Mouse (Mus musculus) hindbrain, embryonic 15.5 days (tissue): ENCODE data around the gene Foxn1. TPM values are rescaled to one million over a fixed set of nuclear protein-coding genes. Genes with fewer than 3 reads are reported as not detected.

Experiments
- ATAC-seq: fragments of 200-750 bp; cut with Nextera tagmentation; 2 replicates; pipeline ENCODE4 v1.8.0; 2017; ENCODE audit warnings: low read depth, moderate number of reproducible peaks, moderate TSS enrichment; ENCODE audit not compliant: low FRiP score
- H3K27ac ChIP-seq: fragments of 300-500 bp; sonication (generic); replicated peaks from 2 replicates; pipeline ENCODE4 v1.5.1; 2015; ENCODE audit warnings: mild to moderate bottlenecking, inconsistent platforms
- H3K27me3 ChIP-seq: fragments of 300-500 bp; sonication (generic); 2 replicates; pipeline ENCODE4 v1.6.1; 2015; ENCODE audit warnings: control low read depth, inconsistent platforms
- H3K36me3 ChIP-seq: fragments of 300-500 bp; sonication (generic); 2 replicates; pipeline ENCODE4 v1.6.1; 2015; ENCODE audit warnings: control low read depth, inconsistent platforms
- H3K4me1 ChIP-seq: fragments of 300-500 bp; sonication (generic); replicated peaks from 2 replicates; pipeline ENCODE4 v1.6.1; 2015; ENCODE audit warnings: control low read depth, inconsistent platforms
- H3K4me2 ChIP-seq: fragments of 300-500 bp; sonication (generic); 2 replicates; pipeline ENCODE4 v1.6.1; 2015; ENCODE audit warnings: moderate library complexity, mild to moderate bottlenecking, inconsistent platforms
- H3K4me3 ChIP-seq: fragments of 300-500 bp; sonication (generic); 2 replicates; pipeline ENCODE4 v1.5.1; 2015; ENCODE audit warnings: mild to moderate bottlenecking, inconsistent platforms
- H3K9ac ChIP-seq: fragments of 300-500 bp; sonication (generic); 2 replicates; pipeline ENCODE4 v1.6.1; 2015; ENCODE audit warnings: inconsistent platforms
- H3K9me3 ChIP-seq: fragments of 300-500 bp; sonication (generic); 2 replicates; pipeline ENCODE4 v1.6.1; 2016; ENCODE audit warnings: control low read depth, inconsistent platforms
- WGBS: fragments of 180-500 bp; shearing (Covaris S2); methylation state at CpG from one replicate; pipeline ENCODE4 v1.1.7; 2015; 5-methylcytosine and 5-hydroxymethylcytosine counted together
- polyA plus RNA-seq: library from polyadenylated mRNA; unstranded; fragments of >200 nt; fragmentation: Nextera tagmentation; extraction: Ambion mirVana; gene quantifications from 2 replicates; pipeline ENCODE4 v1.2.1, GENCODE M21; 2015

Gene Foxn1
- polyA plus RNA-seq, 1 experiment from 2014 or later = not detected

GRCm38 (mm10) chr11:78397397-78397796 is 11.0 kb upstream of the Foxn1 start:
- Histone ChIP-seq H3K36me3 (no peaks in the 10 kb centered on the region), H3K27ac (no peak overlapping the region), H3K9ac (0 out of 2 replicates have a peak overlapping the region, but pooled peaks have one; percentile 16), H3K9me3 (no peaks in the 10 kb centered on the region), H3K27me3 (0 out of 2 replicates have a peak, but pooled peaks cover 4% of the 10 kb centered on the region), H3K4me1 (peaks cover 8% of the 10 kb centered on the region), H3K4me2 (peak overlapping the region; percentile 49), H3K4me3 (no peak overlapping the region)
- 7% methylated on average over 18 of the region's 18 CpGs for WGBS
- ATAC-seq = peak; percentile 57

DNA sequence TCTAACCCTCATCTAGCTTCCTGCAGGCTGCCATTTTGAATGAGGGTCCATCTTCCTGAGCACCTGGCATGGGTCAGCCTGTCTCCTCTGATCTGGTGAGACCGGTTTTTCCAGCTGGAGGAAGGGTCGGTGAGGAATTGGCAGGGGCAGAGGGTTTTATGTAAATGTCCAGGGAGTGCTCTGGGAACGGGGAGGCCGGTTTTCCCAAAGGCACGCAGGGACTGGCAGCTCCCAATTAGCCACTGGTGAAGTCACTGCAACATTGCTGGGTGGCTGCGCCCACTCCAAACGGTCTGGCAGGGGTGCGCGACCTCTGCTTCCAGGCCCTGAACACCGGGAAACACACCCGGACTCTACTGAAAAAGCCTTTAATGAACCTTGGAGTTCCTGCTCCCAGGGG is 10.6 kb upstream of the Foxn1 start:
- H3K9ac ChIP-seq = 0 out of 2 replicates have a peak overlapping the region, but pooled peaks have one; percentile 16
- ATAC-seq = no peak
- H3K27me3 ChIP-seq = 0 out of 2 replicates have a peak, but pooled peaks cover 4% of the 10 kb centered on the region
- no peaks in the 10 kb centered on the region for H3K9me3 ChIP-seq
- 31% methylated on average over 11 of the region's 11 CpGs for whole genome bisulfite sequencing
- H3K4me2 ChIP-seq = peak overlapping the region; percentile 49
- no peaks in the 10 kb centered on the region for H3K36me3 ChIP-seq
- peaks cover 8% of the 10 kb centered on the region for H3K4me1 ChIP-seq
- H3K4me3 ChIP-seq = no peak overlapping the region
- H3K27ac ChIP-seq = no peak overlapping the region

DNA sequence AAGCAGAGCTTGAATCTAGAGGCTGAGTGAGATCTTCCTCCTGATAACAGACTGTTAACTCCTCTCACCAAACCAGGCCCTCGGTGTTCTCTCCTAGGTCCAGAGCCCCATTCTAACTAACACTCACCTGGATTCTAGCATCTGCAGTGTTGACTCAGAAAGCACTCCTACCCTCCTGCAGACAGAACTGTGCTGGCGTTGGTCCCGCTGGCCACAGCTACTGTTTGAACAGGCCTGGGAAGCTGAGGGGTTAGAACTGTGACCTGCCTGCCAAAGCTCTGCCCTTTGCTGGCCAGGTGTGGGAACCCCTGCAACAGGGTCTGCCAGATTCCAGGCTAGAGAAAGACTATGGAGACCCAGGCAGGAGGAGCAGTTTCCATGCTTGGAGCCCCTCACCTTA is 6.4 kb upstream of the Foxn1 start:
- no peak overlapping the region for H3K9ac ChIP-seq
- no peaks in the 10 kb centered on the region for H3K36me3 ChIP-seq
- H3K4me2 ChIP-seq = no peak overlapping the region
- H3K4me3 ChIP-seq = no peak overlapping the region
- 83% methylated on average over 3 of the region's 3 CpGs for WGBS
- no peak overlapping the region for H3K27ac ChIP-seq
- no peaks in the 10 kb centered on the region for H3K27me3 ChIP-seq
- peaks cover 8% of the 10 kb centered on the region for H3K4me1 ChIP-seq
- no peaks in the 10 kb centered on the region for H3K9me3 ChIP-seq
- no peak for ATAC-seq

- 90% methylated on average over 10 of the region's 10 CpGs for WGBS
- H3K27ac ChIP-seq = no peak overlapping the region
- no peaks in the 10 kb centered on the region for H3K9me3 ChIP-seq
Observed at GRCm38 (mm10) chr11:78385776-78386175, 582 bp downstream of the Foxn1 start.

DNA sequence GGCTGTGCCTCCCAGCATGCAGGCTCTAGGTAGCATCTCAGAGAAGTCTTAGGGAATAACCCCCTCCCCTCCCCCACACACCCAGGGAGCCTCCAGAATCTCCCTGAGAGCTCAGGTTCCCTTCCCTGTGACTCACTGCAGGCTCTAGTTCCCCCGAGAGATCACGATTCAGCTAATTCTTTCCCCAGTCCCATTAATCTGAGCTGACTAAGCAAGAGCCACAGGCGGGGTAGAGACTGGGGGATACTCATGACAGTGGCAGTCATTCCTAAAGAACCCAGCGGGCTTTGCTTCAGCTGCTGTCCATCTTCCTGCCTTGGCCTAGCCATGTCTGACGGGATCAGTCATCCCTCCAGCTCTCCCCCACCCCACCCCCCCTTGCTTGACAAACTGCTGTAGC is 3.7 kb downstream of the Foxn1 start:
- Histone ChIP-seq H3K9ac (no peak overlapping the region), H3K4me1 (no peaks in the 10 kb centered on the region), H3K27ac (no peak overlapping the region), H3K4me2 (no peak overlapping the region), H3K4me3 (no peak overlapping the region), H3K27me3 (no peaks in the 10 kb centered on the region), H3K36me3 (no peaks in the 10 kb centered on the region), H3K9me3 (no peaks in the 10 kb centered on the region)
- no peak for ATAC-seq
- WGBS = 32% methylated on average over 5 of the region's 5 CpGs

More at GRCm38 (mm10) chr11:78385776-78386175, 582 bp downstream of the Foxn1 start:
- Histone ChIP-seq H3K27me3 (no peaks in the 10 kb centered on the region), H3K4me3 (no peak overlapping the region), H3K36me3 (no peaks in the 10 kb centered on the region), H3K4me2 (no peak overlapping the region), H3K4me1 (no peaks in the 10 kb centered on the region), H3K9ac (no peak overlapping the region)
- no peak for ATAC-seq

DNA sequence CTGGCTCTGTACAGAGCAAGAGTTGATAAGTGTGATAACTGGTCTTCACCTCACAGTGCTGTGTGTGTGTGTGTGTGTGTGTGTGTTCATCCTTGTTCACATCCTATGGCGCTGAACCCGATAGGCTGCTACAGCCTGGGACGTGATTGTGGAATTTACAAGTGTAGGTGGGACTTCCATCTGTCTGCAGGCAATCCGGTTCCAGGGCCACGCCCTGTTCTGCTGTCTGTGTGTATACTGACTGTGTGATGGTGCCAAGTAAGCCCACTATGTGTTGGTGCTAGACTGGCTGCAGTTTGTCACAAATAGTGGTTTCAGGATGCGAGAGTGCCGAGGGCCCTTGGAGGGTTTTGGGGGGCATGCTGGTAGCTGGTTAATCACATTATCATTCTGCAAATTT is 4.1 kb downstream of the Foxn1 start:
- no peak overlapping the region for H3K4me2 ChIP-seq
- no peak overlapping the region for H3K9ac ChIP-seq
- 89% methylated on average over 7 of the region's 7 CpGs for WGBS
- no peaks in the 10 kb centered on the region for H3K9me3 ChIP-seq
- no peaks in the 10 kb centered on the region for H3K4me1 ChIP-seq
- no peak for ATAC-seq
- no peaks in the 10 kb centered on the region for H3K27me3 ChIP-seq
- H3K36me3 ChIP-seq = no peaks in the 10 kb centered on the region
- H3K4me3 ChIP-seq = no peak overlapping the region
- no peak overlapping the region for H3K27ac ChIP-seq

DNA sequence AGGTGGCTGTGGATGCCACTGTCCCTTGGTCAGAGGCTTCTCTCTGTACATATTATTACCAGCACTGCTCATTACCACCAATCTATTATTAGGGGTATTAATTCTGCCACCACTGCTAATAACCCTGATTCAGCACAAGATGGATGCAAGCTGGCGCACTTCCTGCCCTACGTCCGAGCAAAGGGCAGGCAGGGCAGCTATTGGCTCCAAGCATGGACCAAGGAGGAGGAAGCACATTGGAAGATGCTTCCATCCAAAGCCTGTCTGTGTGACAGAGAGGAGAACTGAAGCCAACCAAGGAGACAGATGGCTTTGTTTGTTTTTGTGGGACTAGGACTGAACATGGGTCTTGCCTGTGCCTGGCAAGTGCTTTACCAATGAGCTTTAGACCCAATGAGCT is 5.4 kb downstream of the Foxn1 start:
- Histone ChIP-seq H3K4me1 (no peaks in the 10 kb centered on the region), H3K4me2 (no peak overlapping the region), H3K9me3 (no peaks in the 10 kb centered on the region), H3K27me3 (no peaks in the 10 kb centered on the region), H3K4me3 (no peak overlapping the region), H3K27ac (no peak overlapping the region), H3K36me3 (no peaks in the 10 kb centered on the region), H3K9ac (no peak overlapping the region)
- ATAC-seq = no peak
- 81% methylated on average over 3 of the region's 3 CpGs for WGBS

- Histone ChIP-seq H3K4me1 (no peaks in the 10 kb centered on the region), H3K4me3 (no peak overlapping the region)
- ATAC-seq = no peak
Observed at GRCm38 (mm10) chr11:78380351-78380750, 6.0 kb downstream of the Foxn1 start.

GRCm38 (mm10) chr11:78377549-78378159 is 8.7 kb downstream of the Foxn1 start:
- H3K4me3 ChIP-seq = no peak overlapping the region
- H3K4me1 ChIP-seq = peaks cover 2% of the 10 kb centered on the region; the same call in 1 of the 2 replicates
- 56% methylated on average over 12 of the region's 12 CpGs for WGBS
- no peak for ATAC-seq
- H3K9me3 ChIP-seq = no peaks in the 10 kb centered on the region
- H3K27ac ChIP-seq = no peak overlapping the region
- H3K9ac ChIP-seq = no peak overlapping the region
- no peaks in the 10 kb centered on the region for H3K27me3 ChIP-seq
- no peaks in the 10 kb centered on the region for H3K36me3 ChIP-seq
- H3K4me2 ChIP-seq = no peak overlapping the region

More at GRCm38 (mm10) chr11:78380351-78380750, 6.0 kb downstream of the Foxn1 start:
- H3K9ac ChIP-seq = no peak overlapping the region
- H3K27me3 ChIP-seq = no peaks in the 10 kb centered on the region
- no peaks in the 10 kb centered on the region for H3K9me3 ChIP-seq
- H3K27ac ChIP-seq = no peak overlapping the region
- WGBS = 79% methylated on average over 4 of the region's 4 CpGs
- no peaks in the 10 kb centered on the region for H3K36me3 ChIP-seq
- no peak overlapping the region for H3K4me2 ChIP-seq

DNA sequence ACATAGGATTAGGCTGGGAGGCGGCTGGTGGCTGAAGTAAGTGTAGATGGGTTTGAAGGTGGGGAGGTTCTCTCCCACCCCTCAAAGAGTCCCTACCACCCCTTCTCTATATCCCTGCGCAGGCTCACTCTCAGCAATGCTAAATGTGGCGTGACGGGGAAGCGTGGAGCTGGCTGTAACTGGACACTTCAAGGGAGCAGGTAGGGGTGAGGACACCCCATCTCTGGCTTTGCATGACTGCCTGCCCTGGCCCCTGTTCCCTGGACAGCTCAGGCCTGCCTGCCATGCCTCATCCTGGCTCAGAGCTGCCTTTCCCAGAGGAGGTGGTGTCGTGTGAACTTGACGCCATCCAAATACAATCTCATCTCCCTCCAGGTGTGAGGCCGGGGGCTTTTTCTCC is 12.2 kb downstream of the Foxn1 start:
- Histone ChIP-seq H3K9me3 (no peaks in the 10 kb centered on the region), H3K36me3 (no peaks in the 10 kb centered on the region), H3K9ac (no peak overlapping the region), H3K27ac (no peak overlapping the region), H3K4me1 (peaks cover 4% of the 10 kb centered on the region; the same call in 1 of the 2 replicates), H3K4me3 (no peak overlapping the region), H3K4me2 (no peak overlapping the region), H3K27me3 (no peaks in the 10 kb centered on the region)
- ATAC-seq = no peak
- 82% methylated on average over 8 of the region's 8 CpGs for WGBS

GRCm38 (mm10) chr11:78372610-78373009 is 13.7 kb downstream of the Foxn1 start:
- Histone ChIP-seq H3K4me1 (peaks cover 4% of the 10 kb centered on the region; the same call in 1 of the 2 replicates), H3K27me3 (no peaks in the 10 kb centered on the region), H3K4me2 (no peak overlapping the region), H3K27ac (no peak overlapping the region), H3K4me3 (no peak overlapping the region), H3K9me3 (no peaks in the 10 kb centered on the region), H3K36me3 (no peaks in the 10 kb centered on the region), H3K9ac (no peak overlapping the region)
- no peak for ATAC-seq
- 37% methylated on average over 7 of the region's 7 CpGs for WGBS

DNA sequence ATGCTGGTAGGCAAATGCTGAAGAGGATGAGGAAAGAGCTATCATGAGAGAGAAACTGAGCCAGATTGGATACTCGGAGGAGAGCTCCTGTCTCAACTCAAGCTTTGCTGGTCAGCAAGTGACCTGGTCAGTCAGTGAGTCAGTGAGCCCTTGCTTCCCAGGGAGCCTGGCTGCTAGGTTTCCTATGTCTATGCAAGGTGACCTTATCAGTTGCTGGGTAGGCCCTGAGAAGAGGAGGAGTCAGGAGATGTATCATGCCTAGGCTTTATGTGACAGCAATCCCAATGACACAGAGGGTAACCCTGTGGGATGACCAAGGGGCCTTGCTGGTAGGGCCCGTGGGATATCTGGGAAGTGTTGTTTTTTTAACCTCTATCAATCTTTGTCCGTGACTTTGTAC is 14.2 kb downstream of the Foxn1 start:
- 85% methylated on average over 3 of the region's 3 CpGs for WGBS
- no peak overlapping the region for H3K27ac ChIP-seq
- no peak for ATAC-seq
- H3K36me3 ChIP-seq = no peaks in the 10 kb centered on the region
- H3K9ac ChIP-seq = no peak overlapping the region
- H3K4me2 ChIP-seq = no peak overlapping the region
- peaks cover 4% of the 10 kb centered on the region; the same call in 1 of the 2 replicates for H3K4me1 ChIP-seq
- H3K9me3 ChIP-seq = no peaks in the 10 kb centered on the region
- H3K4me3 ChIP-seq = no peak overlapping the region
- no peaks in the 10 kb centered on the region for H3K27me3 ChIP-seq

- ATAC-seq = no peak
- no peak overlapping the region for H3K4me2 ChIP-seq
- 90% methylated on average over 11 of the region's 11 CpGs for WGBS
- no peak overlapping the region for H3K4me3 ChIP-seq
- no peak overlapping the region for H3K9ac ChIP-seq
- H3K9me3 ChIP-seq = no peaks in the 10 kb centered on the region
- H3K27ac ChIP-seq = no peak overlapping the region
- no peaks in the 10 kb centered on the region for H3K36me3 ChIP-seq
- peaks cover 4% of the 10 kb centered on the region; the same call in 1 of the 2 replicates for H3K4me1 ChIP-seq
- no peaks in the 10 kb centered on the region for H3K27me3 ChIP-seq
Observed at GRCm38 (mm10) chr11:78371711-78372110, 14.6 kb downstream of the Foxn1 start.
